Mouse (Mus musculus): ENCODE data around the gene Hsp90ab1. TPM values are rescaled to one million over a fixed set of nuclear protein-coding genes. Genes with fewer than 3 reads are reported as not detected.

Gene Hsp90ab1
- polyA plus RNA-seq, 1 experiment from 2014 or later = 1,563 TPM

GRCm38 (mm10) chr17:45578242-45578641 is 5.2 kb upstream of the Hsp90ab1 start:
- H3K4me3 ChIP-seq (replicated peaks) = no peak overlapping the region
- H3K27ac ChIP-seq (replicated peaks) = peak overlapping the region; percentile 77
- ATAC-seq (ENCODE audit: insufficient number of reproducible peaks, low FRiP score, low TSS enrichment, low read depth) = no peak
- H3K36me3 ChIP-seq = no peaks in the 10 kb centered on the region
- no peaks in the 10 kb centered on the region for H3K9me3 ChIP-seq (replicated peaks)
- peaks cover 21% of the 10 kb centered on the region for H3K4me1 ChIP-seq
- no peaks in the 10 kb centered on the region for H3K27me3 ChIP-seq
- no peak overlapping the region for H3K4me2 ChIP-seq (replicated peaks)
- 46% methylated on average over 5 of the region's 5 CpGs for WGBS
- no peak overlapping the region for H3K9ac ChIP-seq

GRCm38 (mm10) chr17:45575123-45575897 is 2.2 kb upstream of the Hsp90ab1 start:
- peak overlapping the region; percentile 98 for H3K27ac ChIP-seq (replicated peaks)
- H3K27me3 ChIP-seq = no peaks in the 10 kb centered on the region
- no peak overlapping the region for H3K4me3 ChIP-seq (replicated peaks)
- no peak overlapping the region for H3K9ac ChIP-seq
- no peaks in the 10 kb centered on the region for H3K9me3 ChIP-seq (replicated peaks)
- no peak for ATAC-seq (ENCODE audit: insufficient number of reproducible peaks, low FRiP score, low TSS enrichment, low read depth)
- 94% methylated on average over 8 of the region's 8 CpGs for WGBS
- H3K4me1 ChIP-seq = peaks cover 30% of the 10 kb centered on the region
- H3K4me2 ChIP-seq (replicated peaks) = no peak overlapping the region
- H3K36me3 ChIP-seq = peaks cover 16% of the 10 kb centered on the region

GRCm38 (mm10) chr17:45574129-45574761 is 1.2 kb upstream of the Hsp90ab1 start:
- H3K4me3 ChIP-seq (replicated peaks) = peak overlapping the region; percentile 96
- H3K4me1 ChIP-seq = peaks cover 37% of the 10 kb centered on the region
- H3K27ac ChIP-seq (replicated peaks) = peak overlapping the region; percentile 98
- WGBS = 4% methylated on average over 17 of the region's 17 CpGs
- H3K9ac ChIP-seq = peak overlapping the region; percentile 67
- peaks cover 27% of the 10 kb centered on the region for H3K36me3 ChIP-seq
- no peaks in the 10 kb centered on the region for H3K27me3 ChIP-seq
- ATAC-seq (ENCODE audit: insufficient number of reproducible peaks, low FRiP score, low TSS enrichment, low read depth) = peak; percentile 58
- no peaks in the 10 kb centered on the region for H3K9me3 ChIP-seq (replicated peaks)
- peak overlapping the region; percentile 75 for H3K4me2 ChIP-seq (replicated peaks)

GRCm38 (mm10) chr17:45573780-45574123 is 681 bp upstream of the Hsp90ab1 start:
- Histone ChIP-seq H3K36me3 (peaks cover 32% of the 10 kb centered on the region), H3K4me2 (replicated peaks) (peak overlapping the region; percentile 75), H3K4me1 (peaks cover 42% of the 10 kb centered on the region), H3K9ac (peak overlapping the region; percentile 67), H3K4me3 (replicated peaks) (peak overlapping the region; percentile 96), H3K9me3 (replicated peaks) (no peaks in the 10 kb centered on the region), H3K27ac (replicated peaks) (peak overlapping the region; percentile 98), H3K27me3 (no peaks in the 10 kb centered on the region)
- ATAC-seq (ENCODE audit: insufficient number of reproducible peaks, low FRiP score, low TSS enrichment, low read depth) = peak; percentile 78
- WGBS = 0% methylated on average over 18 of the region's 18 CpGs

DNA sequence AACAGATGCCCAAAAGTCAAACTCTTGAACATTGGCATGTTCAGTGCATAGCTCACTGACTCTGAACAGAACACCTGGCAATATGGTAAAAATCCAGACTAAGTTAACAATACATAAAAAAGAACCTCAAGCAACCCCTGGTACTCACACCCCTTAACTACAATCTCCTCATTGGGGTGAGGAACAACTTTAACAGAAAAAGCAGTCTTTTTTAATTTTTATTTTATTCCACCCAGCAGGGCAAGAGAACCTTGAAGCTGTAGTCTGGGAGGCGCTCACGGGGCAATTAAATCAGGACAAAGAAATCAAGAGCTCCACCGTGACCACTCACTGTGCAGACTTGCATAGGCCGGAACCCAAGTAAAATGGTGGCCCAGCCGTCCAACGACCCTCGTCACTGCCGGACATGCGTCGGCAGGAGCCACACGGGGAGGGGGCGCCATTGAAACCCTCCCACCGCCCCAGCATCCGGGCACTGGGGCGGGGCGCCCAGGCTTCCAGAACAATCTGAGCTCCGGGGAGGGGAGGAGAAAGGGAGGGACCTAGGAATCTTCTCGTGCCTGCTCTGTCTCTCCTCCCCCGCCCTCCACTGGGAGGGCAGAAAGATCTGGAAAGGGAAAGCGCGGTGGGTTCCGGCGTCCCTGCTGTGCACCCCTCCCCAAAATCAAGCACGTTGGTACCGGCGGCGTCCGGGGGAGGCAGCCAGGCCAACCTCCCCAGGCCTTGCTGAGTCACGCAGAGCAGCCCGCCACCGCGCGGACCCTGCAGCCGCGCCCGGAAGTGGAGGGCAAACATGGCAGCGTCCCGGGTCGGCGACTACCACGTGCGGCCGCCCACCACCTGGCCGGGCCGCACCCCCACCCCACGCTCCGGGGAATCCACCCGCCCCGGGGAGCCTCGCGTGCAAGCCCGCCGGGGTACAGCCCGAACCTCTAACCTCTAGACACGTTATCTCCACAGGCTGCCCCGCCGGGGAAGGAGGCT is 676 bp downstream of the Hsp90ab1 start:
- H3K4me2 ChIP-seq (replicated peaks) = peak overlapping the region; percentile 55
- under 1% methylated on average over 57 of the region's 57 CpGs for WGBS
- H3K36me3 ChIP-seq = peaks cover 45% of the 10 kb centered on the region
- peak overlapping the region; percentile 98 for H3K27ac ChIP-seq (replicated peaks)
- H3K9me3 ChIP-seq (replicated peaks) = no peaks in the 10 kb centered on the region
- peak; percentile 56 for ATAC-seq (ENCODE audit: insufficient number of reproducible peaks, low FRiP score, low TSS enrichment, low read depth)
- H3K4me3 ChIP-seq (replicated peaks) = peak overlapping the region; percentile 96
- H3K9ac ChIP-seq = peak overlapping the region; percentile 97
- H3K27me3 ChIP-seq = no peaks in the 10 kb centered on the region
- H3K4me1 ChIP-seq = peaks cover 50% of the 10 kb centered on the region

- Histone ChIP-seq H3K27ac (replicated peaks) (no peak overlapping the region), H3K36me3 (peaks cover 68% of the 10 kb centered on the region), H3K4me1 (peaks cover 68% of the 10 kb centered on the region), H3K4me3 (replicated peaks) (no peak overlapping the region), H3K4me2 (replicated peaks) (no peak overlapping the region), H3K27me3 (no peaks in the 10 kb centered on the region), H3K9me3 (replicated peaks) (no peaks in the 10 kb centered on the region), H3K9ac (0 out of 2 replicates have a peak overlapping the region, but pooled peaks have one; percentile 12)
- no peak for ATAC-seq (ENCODE audit: insufficient number of reproducible peaks, low FRiP score, low TSS enrichment, low read depth)
- WGBS = 79% methylated on average over 4 of the region's 4 CpGs
Observed at GRCm38 (mm10) chr17:45569999-45570398, 3.1 kb downstream of the Hsp90ab1 start.

GRCm38 (mm10) chr17:45568990-45569389 is 4.1 kb downstream of the Hsp90ab1 start:
- no peak overlapping the region for H3K9ac ChIP-seq
- no peaks in the 10 kb centered on the region for H3K27me3 ChIP-seq
- H3K4me2 ChIP-seq (replicated peaks) = no peak overlapping the region
- peaks cover 68% of the 10 kb centered on the region for H3K36me3 ChIP-seq
- H3K27ac ChIP-seq (replicated peaks) = 0 out of 2 replicates have a peak overlapping the region, but pooled peaks have one; percentile 17
- no peak for ATAC-seq (ENCODE audit: insufficient number of reproducible peaks, low FRiP score, low TSS enrichment, low read depth)
- H3K9me3 ChIP-seq (replicated peaks) = no peaks in the 10 kb centered on the region
- no peak overlapping the region for H3K4me3 ChIP-seq (replicated peaks)
- 85% methylated on average over 12 of the region's 12 CpGs for WGBS
- H3K4me1 ChIP-seq = peaks cover 68% of the 10 kb centered on the region

- peaks cover 68% of the 10 kb centered on the region for H3K36me3 ChIP-seq
- peak overlapping the region; percentile 24; the same call in 1 of the 2 replicates for H3K27ac ChIP-seq (replicated peaks)
- 38% methylated on average over 4 of the region's 4 CpGs for WGBS
- ATAC-seq (ENCODE audit: insufficient number of reproducible peaks, low FRiP score, low TSS enrichment, low read depth) = no peak
- no peaks in the 10 kb centered on the region for H3K9me3 ChIP-seq (replicated peaks)
- no peak overlapping the region for H3K4me3 ChIP-seq (replicated peaks)
- no peaks in the 10 kb centered on the region for H3K27me3 ChIP-seq
- no peak overlapping the region for H3K4me2 ChIP-seq (replicated peaks)
- no peak overlapping the region for H3K9ac ChIP-seq
- peaks cover 68% of the 10 kb centered on the region for H3K4me1 ChIP-seq
Observed at GRCm38 (mm10) chr17:45567162-45567601, 5.9 kb downstream of the Hsp90ab1 start.

DNA sequence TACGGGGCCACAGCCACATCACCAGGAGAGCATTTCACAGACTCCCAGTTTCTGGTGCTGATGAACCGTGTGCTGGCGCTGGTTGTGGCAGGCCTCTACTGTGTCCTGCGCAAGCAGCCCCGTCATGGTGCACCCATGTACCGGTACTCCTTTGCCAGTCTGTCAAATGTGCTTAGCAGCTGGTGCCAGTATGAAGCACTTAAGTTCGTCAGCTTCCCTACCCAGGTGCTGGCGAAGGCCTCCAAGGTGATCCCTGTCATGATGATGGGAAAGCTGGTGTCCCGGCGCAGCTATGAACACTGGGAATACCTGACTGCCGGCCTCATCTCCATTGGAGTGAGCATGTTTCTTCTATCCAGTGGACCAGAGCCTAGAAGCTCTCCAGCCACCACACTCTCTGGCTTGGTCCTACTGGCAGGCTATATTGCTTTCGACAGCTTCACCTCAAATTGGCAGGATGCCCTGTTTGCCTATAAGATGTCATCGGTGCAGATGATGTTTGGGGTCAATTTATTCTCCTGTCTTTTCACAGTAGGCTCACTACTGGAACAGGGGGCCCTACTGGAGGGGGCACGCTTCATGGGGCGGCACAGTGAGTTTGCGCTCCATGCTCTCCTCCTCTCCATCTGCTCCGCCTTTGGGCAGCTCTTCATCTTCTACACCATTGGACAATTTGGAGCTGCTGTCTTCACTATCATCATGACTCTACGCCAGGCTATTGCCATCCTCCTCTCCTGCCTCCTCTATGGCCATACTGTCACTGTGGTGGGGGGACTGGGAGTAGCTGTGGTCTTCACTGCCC is 6.5 kb downstream of the Hsp90ab1 start:
- Histone ChIP-seq H3K4me2 (replicated peaks) (no peak overlapping the region), H3K27ac (replicated peaks) (peak overlapping the region; percentile 35; the same call in 1 of the 2 replicates), H3K36me3 (peaks cover 65% of the 10 kb centered on the region), H3K27me3 (no peaks in the 10 kb centered on the region), H3K4me1 (peaks cover 64% of the 10 kb centered on the region), H3K9ac (no peak overlapping the region), H3K4me3 (replicated peaks) (no peak overlapping the region), H3K9me3 (replicated peaks) (no peaks in the 10 kb centered on the region)
- WGBS = 60% methylated on average over 18 of the region's 18 CpGs
- ATAC-seq (ENCODE audit: insufficient number of reproducible peaks, low FRiP score, low TSS enrichment, low read depth) = 0 out of 2 replicates have a peak, but pooled peaks have one; percentile 8

DNA sequence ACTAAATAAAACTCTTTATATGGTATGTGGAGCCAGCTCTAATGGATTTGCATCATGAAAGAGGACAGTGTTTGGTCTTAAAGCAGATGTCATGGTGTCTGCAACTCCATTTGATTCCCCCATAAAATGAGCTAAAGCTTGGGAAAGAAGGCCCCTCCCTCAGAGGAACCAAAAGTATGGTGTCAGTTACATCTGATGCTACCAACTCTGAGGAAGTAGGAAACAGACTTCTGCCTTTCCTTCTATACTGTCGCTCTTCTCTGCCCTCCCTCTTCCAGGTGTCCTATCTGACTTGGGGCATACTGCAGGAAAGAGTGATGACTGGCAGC is 7.1 kb downstream of the Hsp90ab1 start:
- no peak overlapping the region for H3K4me2 ChIP-seq (replicated peaks)
- no peak for ATAC-seq (ENCODE audit: insufficient number of reproducible peaks, low FRiP score, low TSS enrichment, low read depth)
- no peak overlapping the region for H3K9ac ChIP-seq
- H3K27ac ChIP-seq (replicated peaks) = 0 out of 2 replicates have a peak overlapping the region, but pooled peaks have one; percentile 11
- H3K36me3 ChIP-seq = peaks cover 59% of the 10 kb centered on the region
- no peaks in the 10 kb centered on the region for H3K9me3 ChIP-seq (replicated peaks)
- H3K27me3 ChIP-seq = no peaks in the 10 kb centered on the region
- peaks cover 58% of the 10 kb centered on the region for H3K4me1 ChIP-seq
- no peak overlapping the region for H3K4me3 ChIP-seq (replicated peaks)
- 61% methylated on average over 1 of the region's 1 CpGs for WGBS
